Mouse (Mus musculus) ES-E14 (cell line): ENCODE results near the gene Ccdc62.

Experiments
- HCFC1 ChIP-seq: IDR thresholded peaks from 2 replicates; pipeline ENCODE4 v1.6.1; 2012; ENCODE audit warnings: low read length, inconsistent platforms, borderline replicate concordance; ENCODE audit not compliant: insufficient read depth
- ZNF384 ChIP-seq: IDR thresholded peaks from 2 replicates; pipeline ENCODE4 v1.6.1; 2012; ENCODE audit warnings: low read depth, low read length, inconsistent platforms

DNA sequence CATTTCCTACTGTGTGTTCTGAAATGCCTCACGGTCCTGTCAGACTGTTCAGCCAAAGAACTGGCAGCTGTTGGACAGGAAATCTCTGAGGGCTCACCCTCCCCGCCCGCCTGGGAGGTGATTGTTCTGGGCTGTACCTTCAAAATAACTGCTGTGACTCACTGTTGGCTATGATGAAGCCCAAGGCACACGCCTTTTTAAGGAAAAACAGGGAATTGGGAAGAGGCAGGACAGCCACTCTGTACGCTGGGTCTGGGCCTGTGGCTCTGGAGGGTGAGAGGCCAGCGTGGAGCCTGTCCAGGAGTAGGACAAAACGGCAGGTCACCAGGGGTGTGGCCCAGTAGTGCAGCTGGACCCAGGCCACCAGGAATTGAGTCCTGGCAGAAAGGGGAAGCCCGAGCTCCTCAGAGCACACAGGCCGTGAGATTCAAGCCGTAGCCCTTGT, 61.7 kb downstream of the Ccdc62 start:
- TF ChIP-seq HCFC1 (no peak), ZNF384 (no peak)
